Mouse (Mus musculus) adrenal gland, adult 18-20 months (tissue): ENCODE measurements at regions not wholly inside any gene's neighbourhood (a gene's known extent, or its start where the extent isn't known, plus 50 kb on each side); places are given as distances from the start of the nearest gene placed in this dataset.

ENCODE experiments used
- DNase-seq, 2 experiments: peaks; one replicate each; pipeline ENCODE4 v3.0.0; 2021 to 2022; ENCODE audit warnings: low spot score in 2 of 2

- DNase-seq: no peak
These were observed 63.4 kb downstream of the Irx2 start for GRCm38 (mm10) chr13:72691783-72692729.

GRCm38 (mm10) chr13:72707469-72707868 is 78.8 kb downstream of the Irx2 start:
- DNase-seq: no peak

- DNase-seq: no peak
These were observed 80.1 kb downstream of the Irx2 start for GRCm38 (mm10) chr13:72708728-72709127.

- no peak for DNase-seq
These were observed 81.4 kb downstream of the Irx2 start for GRCm38 (mm10) chr13:72710051-72710450.

GRCm38 (mm10) chr13:72711136-72711535 is 82.5 kb downstream of the Irx2 start:
- DNase-seq: no peak

- DNase-seq: no peak
These were observed 83.3 kb downstream of the Irx2 start for GRCm38 (mm10) chr13:72711842-72712330.

- DNase-seq: no peak
These were observed 86.2 kb downstream of the Irx2 start for GRCm38 (mm10) chr13:72714793-72715192.

GRCm38 (mm10) chr13:72715959-72716680 is 87.5 kb downstream of the Irx2 start:
- no peak for DNase-seq

- DNase-seq: no peak
These were observed 98.5 kb downstream of the Irx2 start for GRCm38 (mm10) chr13:72727126-72727525.

GRCm38 (mm10) chr13:72735916-72736315 is 107.3 kb downstream of the Irx2 start:
- no peak for DNase-seq

- no peak for DNase-seq
These were observed 108.4 kb downstream of the Irx2 start for GRCm38 (mm10) chr13:72736992-72737391.

GRCm38 (mm10) chr13:72747187-72747586 is 118.6 kb downstream of the Irx2 start:
- no peak for DNase-seq

- DNase-seq: no peak
These were observed 126.4 kb downstream of the Irx2 start for GRCm38 (mm10) chr13:72755036-72755435.

- no peak for DNase-seq
These were observed 133.9 kb downstream of the Irx2 start for GRCm38 (mm10) chr13:72762481-72762880.

- no peak for DNase-seq
These were observed 134.7 kb downstream of the Irx2 start for GRCm38 (mm10) chr13:72763337-72763736.

GRCm38 (mm10) chr13:72767306-72767705 is 138.7 kb downstream of the Irx2 start:
- no peak for DNase-seq

- no peak for DNase-seq
These were observed 140.5 kb downstream of the Irx2 start for GRCm38 (mm10) chr13:72769007-72769595.

GRCm38 (mm10) chr13:72783026-72783726 is 154.6 kb downstream of the Irx2 start:
- DNase-seq: no peak

GRCm38 (mm10) chr13:72783727-72784070 is 155.1 kb downstream of the Irx2 start:
- DNase-seq: no peak

- no peak for DNase-seq
These were observed 164.1 kb downstream of the Irx2 start for GRCm38 (mm10) chr13:72792695-72793094.

- no peak for DNase-seq
These were observed 171.4 kb downstream of the Irx2 start for GRCm38 (mm10) chr13:72800021-72800420.
